Mouse (Mus musculus) right cerebral cortex, postnatal 25 days (tissue): ENCODE measurements around the gene Asb1.

Experiments
- DNase-seq: peaks from one replicate; pipeline ENCODE4 v3.0.0; 2022

Asb1 gene

GRCm38 (mm10) chr1:91547567-91547966 is 7.2 kb downstream of the Asb1 start:
- DNase-seq: no peak

- DNase-seq: no peak
These were observed 8.7 kb downstream of the Asb1 start for GRCm38 (mm10) chr1:91549073-91549472.

- no peak for DNase-seq
These were observed 16.8 kb downstream of the Asb1 start for GRCm38 (mm10) chr1:91557099-91557498.

GRCm38 (mm10) chr1:91561226-91561625 is 20.9 kb downstream of the Asb1 start:
- DNase-seq: no peak

GRCm38 (mm10) chr1:91562977-91563590 is 22.7 kb downstream of the Asb1 start:
- no peak for DNase-seq

- no peak for DNase-seq
These were observed 23.7 kb downstream of the Asb1 start for GRCm38 (mm10) chr1:91564004-91564403.

- no peak for DNase-seq
These were observed 24.3 kb downstream of the Asb1 start for GRCm38 (mm10) chr1:91564598-91564997.

- no peak for DNase-seq
These were observed 26.9 kb downstream of the Asb1 start for GRCm38 (mm10) chr1:91567269-91567668.

- DNase-seq: no peak
These were observed 32.1 kb downstream of the Asb1 start for GRCm38 (mm10) chr1:91572458-91572857.

GRCm38 (mm10) chr1:91574208-91574607 is 33.9 kb downstream of the Asb1 start:
- peak; percentile 33 for DNase-seq

GRCm38 (mm10) chr1:91577883-91578517 is 37.7 kb downstream of the Asb1 start:
- no peak for DNase-seq

- no peak for DNase-seq
These were observed 40.2 kb downstream of the Asb1 start for GRCm38 (mm10) chr1:91580503-91580902.

- DNase-seq: no peak
These were observed 40.9 kb downstream of the Asb1 start for GRCm38 (mm10) chr1:91581206-91581605.

GRCm38 (mm10) chr1:91584969-91585835 is 44.9 kb downstream of the Asb1 start:
- DNase-seq: no peak

GRCm38 (mm10) chr1:91589738-91590137 is 49.4 kb downstream of the Asb1 start:
- DNase-seq: no peak

- DNase-seq: no peak
These were observed 55.2 kb downstream of the Asb1 start for GRCm38 (mm10) chr1:91595521-91596020.

GRCm38 (mm10) chr1:91597611-91598010 is 57.3 kb downstream of the Asb1 start:
- peak; percentile 43 for DNase-seq

- peak; percentile 39 for DNase-seq
These were observed 60.5 kb downstream of the Asb1 start for GRCm38 (mm10) chr1:91600671-91601361.

GRCm38 (mm10) chr1:91601362-91602096 is 61.2 kb downstream of the Asb1 start:
- no peak for DNase-seq

GRCm38 (mm10) chr1:91605632-91606031 is 65.3 kb downstream of the Asb1 start:
- DNase-seq: no peak

GRCm38 (mm10) chr1:91606701-91607100 is 66.4 kb downstream of the Asb1 start:
- DNase-seq: no peak

- no peak for DNase-seq
These were observed 66.8 kb downstream of the Asb1 start for GRCm38 (mm10) chr1:91607141-91607540.
